In the genomic region with DNA sequence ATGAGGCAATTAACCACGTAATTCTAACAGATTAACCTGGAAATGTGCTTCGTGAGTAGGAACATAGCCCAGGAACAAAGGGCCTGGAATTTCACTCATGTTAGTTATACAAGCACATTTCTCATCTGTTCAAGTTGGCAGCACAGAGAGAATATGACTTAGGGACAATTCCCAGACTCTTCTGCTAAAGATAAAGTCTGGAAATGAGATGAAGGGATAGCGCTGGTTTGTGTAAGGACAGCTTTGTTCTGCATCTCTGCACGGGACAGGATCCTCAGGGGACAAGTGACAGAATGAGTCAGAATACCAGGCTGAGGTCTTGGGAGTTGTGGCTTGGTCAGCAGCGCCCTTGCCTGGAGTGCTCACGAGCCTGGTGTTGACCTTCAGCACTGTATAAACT, we compare ENCODE assay signal across 22 mouse cellular contexts.
DNase-seq lines count a peak whose midpoint lies in the region; ATAC-seq and TF ChIP-seq lines count a peak whose summit lies in the region.
"Had no signal": no experiment of that assay in that cellular context is flagged by ENCODE, and none has a peak within 500 bp of the region (broad histone marks: within the 10 kb centered on the region; RNA-seq: fewer than 3 reads in every experiment).

No protein-coding gene starts in this region.

- H3K27me3 ChIP-seq in intestine, embryonic 15.5 days (replicated peaks), result no peaks in the 10 kb centered on the region
- no peaks in the 10 kb centered on the region for H3K27me3 ChIP-seq in intestine, postnatal 0 days (replicated peaks; ENCODE audit: control insufficient read depth, insufficient read depth, low read length)
- no peaks in the 10 kb centered on the region for H3K27me3 ChIP-seq in intestine, embryonic 16.5 days (replicated peaks; ENCODE audit: control insufficient read depth, insufficient read depth, low read length)
- H3K27me3 ChIP-seq in forebrain, embryonic 14.5 days (replicated peaks; ENCODE audit: control insufficient read depth, insufficient read depth, low read length), result no peaks in the 10 kb centered on the region
- H3K27me3 ChIP-seq: embryonic facial prominence, embryonic 12.5 days had no signal

- no peak overlapping the region for H3K9ac ChIP-seq in intestine, embryonic 15.5 days
- no peak overlapping the region for H3K9ac ChIP-seq in intestine, postnatal 0 days (ENCODE audit: low read depth, low read length)
- no peak overlapping the region for H3K9ac ChIP-seq in intestine, embryonic 16.5 days (ENCODE audit: low read depth, low read length)
- no peak overlapping the region for H3K9ac ChIP-seq in forebrain, embryonic 14.5 days (ENCODE audit: low read length)
- H3K9ac ChIP-seq: embryonic facial prominence, embryonic 12.5 days; hindbrain, embryonic 12.5 days had no signal

- WGBS in intestine, embryonic 15.5 days, result 66% methylated on average over 6 of the region's 6 CpGs
- WGBS in intestine, postnatal 0 days, result 62% methylated on average over 6 of the region's 6 CpGs
- 64% methylated on average over 6 of the region's 6 CpGs for WGBS in intestine, embryonic 16.5 days
- 70% methylated on average over 6 of the region's 6 CpGs for WGBS in forebrain, embryonic 14.5 days

- no peak overlapping the region for H3K27ac ChIP-seq in intestine, embryonic 15.5 days
- H3K27ac ChIP-seq in intestine, postnatal 0 days (ENCODE audit: low read depth, low read length), result no peak overlapping the region
- H3K27ac ChIP-seq in intestine, embryonic 16.5 days (ENCODE audit: low read length), result no peak overlapping the region; the same call in 1 of the 2 replicates
- H3K27ac ChIP-seq in forebrain, embryonic 14.5 days (ENCODE audit: low read depth, low read length), result no peak overlapping the region
- H3K27ac ChIP-seq: embryonic facial prominence, embryonic 12.5 days; gastrocnemius, adult 2 months; hindbrain, embryonic 12.5 days had no signal

- H3K36me3 ChIP-seq in intestine, embryonic 15.5 days, result no peaks in the 10 kb centered on the region
- no peaks in the 10 kb centered on the region for H3K36me3 ChIP-seq in intestine, postnatal 0 days (ENCODE audit: control insufficient read depth, insufficient read depth)
- no peaks in the 10 kb centered on the region for H3K36me3 ChIP-seq in intestine, embryonic 16.5 days (ENCODE audit: control insufficient read depth, insufficient read depth, low read length)
- no peaks in the 10 kb centered on the region for H3K36me3 ChIP-seq in forebrain, embryonic 14.5 days (ENCODE audit: control insufficient read depth, insufficient read depth, low read length)
- H3K36me3 ChIP-seq: embryonic facial prominence, embryonic 12.5 days; hindbrain, embryonic 12.5 days had no signal

- no peaks in the 10 kb centered on the region for H3K9me3 ChIP-seq in intestine, embryonic 15.5 days
- no peaks in the 10 kb centered on the region for H3K9me3 ChIP-seq in intestine, postnatal 0 days (ENCODE audit: control insufficient read depth)
- H3K9me3 ChIP-seq in intestine, embryonic 16.5 days (ENCODE audit: control insufficient read depth, low read length), result no peaks in the 10 kb centered on the region
- H3K9me3 ChIP-seq in forebrain, embryonic 14.5 days (replicated peaks; ENCODE audit: control insufficient read depth, low read length), result no peaks in the 10 kb centered on the region
- H3K9me3 ChIP-seq: embryonic facial prominence, embryonic 12.5 days; hindbrain, embryonic 12.5 days had no signal

- no peak overlapping the region for H3K4me2 ChIP-seq in intestine, embryonic 15.5 days (replicated peaks)
- no peak overlapping the region for H3K4me2 ChIP-seq in intestine, postnatal 0 days (replicated peaks; ENCODE audit: low read depth)
- H3K4me2 ChIP-seq in intestine, embryonic 16.5 days (ENCODE audit: low read depth, low read length), result no peak overlapping the region
- no peak overlapping the region for H3K4me2 ChIP-seq in forebrain, embryonic 14.5 days (ENCODE audit: low read length)
- H3K4me2 ChIP-seq: embryonic facial prominence, embryonic 12.5 days; heart, embryonic 11.5 days; hindbrain, embryonic 12.5 days had no signal

- H3K4me1 ChIP-seq in intestine, embryonic 15.5 days (replicated peaks), result 0 out of 2 replicates have a peak, but pooled peaks cover 16% of the 10 kb centered on the region
- no peaks in the 10 kb centered on the region for H3K4me1 ChIP-seq in intestine, postnatal 0 days (replicated peaks; ENCODE audit: control insufficient read depth, insufficient read depth, low read length)
- H3K4me1 ChIP-seq in intestine, embryonic 16.5 days (ENCODE audit: control insufficient read depth, insufficient read depth, low read length), result peaks cover 7% of the 10 kb centered on the region; the same call in 1 of the 2 replicates
- H3K4me1 ChIP-seq in forebrain, embryonic 14.5 days (ENCODE audit: control insufficient read depth, insufficient read depth, low read length), result peaks cover 4% of the 10 kb centered on the region
- H3K4me1 ChIP-seq: embryonic facial prominence, embryonic 12.5 days had no signal

- no peak for TF ChIP-seq CTCF in intestine, postnatal 0 days (IDR thresholded peaks at IDR 0.05; ENCODE audit: low read depth)

- DNase-seq in frontal cortex, postnatal 36 days (ENCODE audit: low spot score in 2 of 2), result no peak
- peak; percentile 65 for DNase-seq in MN1 (ENCODE audit: low spot score)
- DNase-seq in kidney, adult 9 months, result no peak
- DNase-seq in forebrain, embryonic 14.5 days (ENCODE audit: low spot score), result no peak
- DNase-seq: adrenal gland, adult 8-10 months; cerebellum, adult 11-12 months; cerebellum, adult 9-10 months; cerebellum, postnatal 25 days; gastrocnemius, adult 2 months; gastrocnemius, postnatal 25 days; heart, postnatal 10 days; heart, postnatal 4 days; kidney, adult 2 months had no signal

- no peak overlapping the region for H3K4me3 ChIP-seq in intestine, embryonic 15.5 days (replicated peaks)
- H3K4me3 ChIP-seq in intestine, postnatal 0 days (ENCODE audit: low read depth, low read length), result no peak overlapping the region
- H3K4me3 ChIP-seq in intestine, embryonic 16.5 days (ENCODE audit: low read length), result no peak overlapping the region
- no peak overlapping the region for H3K4me3 ChIP-seq in forebrain, embryonic 14.5 days (ENCODE audit: low read depth, low read length)
- H3K4me3 ChIP-seq: embryonic facial prominence, embryonic 12.5 days; gastrocnemius, adult 2 months; hindbrain, embryonic 12.5 days had no signal

- ATAC-seq in frontal cortex, adult (ENCODE audit: low TSS enrichment), result peak; percentile 57; the same call in 1 of the 2 replicates
- peak; percentile 34; the same call in 1 of the 2 replicates for ATAC-seq in intestine, embryonic 15.5 days
- no peak for ATAC-seq in intestine, postnatal 0 days
- 0 out of 2 replicates have a peak, but pooled peaks have one; percentile 43 for ATAC-seq in intestine, embryonic 16.5 days
- no peak for ATAC-seq in forebrain, embryonic 14.5 days
- ATAC-seq: hindbrain, embryonic 16.5 days; inflammation-experienced regulatory T-cells, adult 6 months had no signal

Comparison
In these comparisons a context has a peak if more than half of its experiments do, and no peak if none do; other contexts are left out.
1. ATAC-seq: peak in frontal cortex, adult (single experiment), intestine, embryonic 15.5 days (single experiment) and intestine, embryonic 16.5 days (single experiment); none in intestine, postnatal 0 days (single experiment) and forebrain, embryonic 14.5 days (single experiment).